Mouse (Mus musculus) CD4-positive, CD25-positive, alpha-beta regulatory T cell, adult 2 months (primary cell): Measurements from ENCODE around the gene Scube3.
"Not testable (repeated sequence)": the region's sequence is repeated elsewhere in the genome, so short reads cannot be mapped to it uniquely, and the experiment has no call there.

Experiments
- DNase-seq: peaks from one replicate; pipeline ENCODE4 v3.0.0-alpha.2; 2012; ENCODE audit warnings: low read depth, low spot score

Scube3 gene

DNA sequence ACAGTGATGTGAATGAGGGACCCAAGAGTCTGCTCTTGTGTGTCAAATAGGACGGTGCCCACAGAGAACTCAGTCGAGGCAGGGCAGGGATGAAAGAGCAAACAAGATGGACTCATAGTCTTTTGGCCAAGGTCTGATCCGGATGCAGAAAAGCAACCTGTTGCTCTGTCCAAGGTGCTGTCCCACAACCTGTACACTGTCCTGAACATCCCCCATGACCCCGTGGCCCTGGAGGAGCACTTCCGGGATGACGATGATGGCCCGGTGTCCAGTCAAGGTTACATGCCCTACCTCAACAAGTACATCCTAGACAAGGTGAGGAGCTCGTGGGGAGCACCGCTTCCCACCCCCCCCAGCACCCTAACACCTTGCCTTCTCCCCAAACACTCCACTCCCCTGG lies 74.8 kb downstream of the Scube3 start:
- no peak for DNase-seq

DNA sequence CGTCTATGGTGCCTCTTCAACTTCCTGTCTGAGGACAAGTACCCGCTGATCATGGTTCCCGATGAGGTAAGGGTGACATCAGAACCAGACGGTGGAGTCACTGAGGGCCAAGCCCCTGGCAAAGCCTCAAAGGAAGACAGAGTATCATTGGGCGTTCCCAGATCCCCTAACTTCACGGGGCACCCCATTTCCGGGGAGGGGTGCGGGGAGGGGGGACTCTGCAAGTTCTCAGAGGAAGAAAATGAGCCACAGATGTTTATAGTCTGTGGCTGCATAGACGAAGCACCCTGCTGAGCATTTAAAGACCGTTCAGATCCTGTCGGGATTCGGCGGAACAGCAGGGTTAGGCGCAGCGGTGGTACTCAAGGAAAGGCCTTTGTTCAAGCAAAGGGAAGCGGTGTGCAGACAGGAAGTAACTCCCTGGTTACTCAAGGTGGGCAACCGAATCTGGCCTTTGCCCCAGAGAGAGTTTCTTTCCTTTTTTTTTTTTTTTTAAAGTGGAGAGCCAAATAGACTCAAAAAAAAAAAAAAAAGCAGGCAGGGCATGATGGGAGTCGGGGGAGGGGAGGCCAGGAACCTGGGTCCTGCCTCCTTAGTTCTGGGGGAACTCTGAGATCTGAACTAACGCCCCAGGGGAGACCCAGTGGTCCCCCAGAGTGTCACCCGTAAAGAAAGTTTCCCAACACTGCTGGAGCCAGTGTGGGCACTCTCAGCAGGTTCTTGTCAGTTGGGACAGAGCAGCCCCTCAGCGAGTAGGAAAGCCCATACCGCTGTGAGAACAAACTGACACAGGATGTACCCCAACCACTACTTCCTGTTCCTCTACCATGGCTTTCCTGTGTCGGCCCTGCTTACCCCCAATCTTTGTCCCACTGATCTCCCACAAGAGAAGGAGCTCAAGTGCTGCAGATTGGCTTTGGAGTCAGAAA lies 76.0 kb downstream of the Scube3 start:
- DNase-seq, result peak; percentile 94

DNA sequence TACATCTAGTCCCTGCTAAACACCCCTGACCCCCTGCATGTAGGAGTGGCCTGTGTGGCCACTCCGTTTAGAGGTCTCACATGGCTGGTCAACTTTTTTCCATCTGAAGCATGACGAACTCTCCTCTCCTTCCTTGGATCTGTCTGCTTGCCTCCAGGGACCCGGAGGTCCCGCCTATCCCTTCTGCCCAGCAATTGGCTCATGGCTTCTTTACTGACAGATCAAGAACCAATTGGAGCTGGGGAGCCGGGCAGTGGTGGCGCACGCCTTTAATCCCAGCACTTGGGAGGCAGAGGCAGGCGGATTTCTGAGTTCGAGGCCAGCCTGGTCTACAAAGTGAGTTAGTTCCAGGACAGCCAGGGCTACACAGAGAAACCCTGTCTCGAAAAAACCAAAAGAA lies 80.5 kb downstream of the Scube3 start:
- DNase-seq, result not testable (repeated sequence)

- DNase-seq, result peak; percentile 94
Measured at GRCm38 (mm10) chr17:28223561-28224391, 81.8 kb downstream of the Scube3 start.
